18 mouse cellular contexts compared by ENCODE assay signal in the genomic region with DNA sequence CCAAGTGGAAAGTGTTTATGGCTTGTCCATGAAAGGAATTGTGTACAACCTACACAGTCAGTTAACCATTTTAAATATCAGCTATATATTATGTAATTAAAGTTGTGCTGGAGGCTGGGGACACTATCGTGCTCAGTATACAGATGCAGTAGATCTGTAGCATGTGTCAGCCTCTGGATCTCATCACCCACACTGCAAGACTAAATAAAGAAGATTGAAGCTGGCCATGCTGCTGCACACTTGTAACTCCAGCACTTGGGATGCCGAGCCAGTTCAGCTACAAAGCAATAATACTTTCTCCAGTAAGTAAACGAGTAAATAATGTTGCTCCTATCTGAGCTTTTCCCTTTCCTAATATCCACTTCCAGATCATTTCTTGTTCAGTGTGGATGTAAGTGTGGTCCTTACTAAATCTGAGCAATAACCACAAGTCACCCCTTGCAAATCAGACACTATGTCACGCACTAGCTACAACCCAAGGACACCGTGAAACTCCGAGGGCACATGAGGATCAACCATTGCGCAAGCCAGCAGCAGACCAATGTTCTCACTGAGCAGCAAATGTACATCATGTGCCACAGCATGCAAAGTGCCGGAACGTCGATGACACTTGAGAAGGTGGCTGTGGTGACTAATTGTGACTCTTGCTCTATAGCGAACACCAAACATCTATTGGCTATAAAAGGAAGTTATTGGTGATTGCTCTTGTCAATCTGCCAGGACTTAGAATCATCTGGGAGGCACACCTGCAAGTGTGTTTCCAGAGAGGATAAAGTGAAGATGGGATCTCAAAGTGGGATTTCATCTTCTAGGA. TPM values are rescaled to one million over a fixed set of nuclear protein-coding genes. Genes with fewer than 3 reads are reported as not detected.
DNase-seq lines count a peak whose midpoint lies in the region; ATAC-seq lines count a peak whose summit lies in the region.
"Had no signal": no experiment of that assay in that cellular context is flagged by ENCODE, and none has a peak within 500 bp of the region (broad histone marks: within the 10 kb centered on the region; RNA-seq: fewer than 3 reads in every experiment).

No protein-coding gene starts in this region.

- H3K9ac ChIP-seq in heart, embryonic 12.5 days, result no peak overlapping the region
- H3K9ac ChIP-seq: hindbrain, embryonic 13.5 days had no signal

- peak; percentile 75 for DNase-seq in heart, adult 8-10 months (ENCODE audit: low spot score)
- peak; percentile 65 for DNase-seq in adrenal gland, postnatal 10 days
- DNase-seq in heart, postnatal 10 days, result peak; percentile 27 to 49
- DNase-seq in lung, postnatal 25 days (ENCODE audit: low spot score), result peak; percentile 46
- no peak for DNase-seq in natural killer cell, adult 2 months (ENCODE audit: low spot score in 2 of 2)
- DNase-seq in ovary, postnatal 14 days (ENCODE audit: low spot score), result no peak
- DNase-seq: cerebellum, adult 11 months; kidney, adult 2 months; right cerebral cortex, postnatal 14 days; thymus, postnatal 14 days had no signal

- H3K27ac ChIP-seq in heart, embryonic 12.5 days (ENCODE audit: poor library complexity, severe bottlenecking), result no peak overlapping the region
- H3K27ac ChIP-seq: hindbrain, embryonic 13.5 days had no signal

- WGBS in heart, embryonic 12.5 days, result 72% methylated on average over 11 of the region's 11 CpGs

- no peak overlapping the region for H3K4me3 ChIP-seq in heart, embryonic 12.5 days
- H3K4me3 ChIP-seq: hindbrain, embryonic 13.5 days had no signal

- H3K4me1 ChIP-seq in heart, embryonic 12.5 days (replicated peaks), result peaks cover 2% of the 10 kb centered on the region; the same call in 1 of the 2 replicates
- H3K4me1 ChIP-seq: hindbrain, embryonic 13.5 days had no signal

- H3K9me3 ChIP-seq in heart, embryonic 12.5 days (replicated peaks), result no peaks in the 10 kb centered on the region
- H3K9me3 ChIP-seq: hindbrain, embryonic 13.5 days had no signal

- H3K36me3 ChIP-seq in heart, embryonic 12.5 days, result no peaks in the 10 kb centered on the region
- H3K36me3 ChIP-seq: hindbrain, embryonic 13.5 days had no signal

- intact Hi-C loops in heart, postnatal 10 days (cut with DNase I), result no loop called here

- no peak for ATAC-seq in heart, embryonic 12.5 days (ENCODE audit: insufficient number of reproducible peaks, low FRiP score)
- ATAC-seq: CD4-positive, CD25-positive, alpha-beta regulatory T cell, adult 4 months; forebrain, embryonic 14.5 days; midbrain, embryonic 16.5 days had no signal

- H3K4me2 ChIP-seq in heart, embryonic 12.5 days, result no peak overlapping the region
- H3K4me2 ChIP-seq: hindbrain, embryonic 13.5 days had no signal

- no peaks in the 10 kb centered on the region for H3K27me3 ChIP-seq in heart, embryonic 12.5 days (replicated peaks)
- H3K27me3 ChIP-seq: hindbrain, embryonic 13.5 days had no signal

RNA-seq across cellular contexts. Expression of a gene that starts 9.9 kb away (rescaled TPM):
- total RNA-seq in heart, adult 8-10 months (2022), result 1 to 10 TPM; 5.8 to 7.2 (median 6.2) TPM
- 0.10 and 0.15 TPM in 2 replicates for polyA plus RNA-seq in heart, embryonic 12.5 days (2016; fragmentation: Nextera tagmentation; extraction: Ambion mirVana)
- total RNA-seq in adrenal gland, postnatal 10 days (2021), result under 1 TPM in 1 of 2 experiments, not detected in 1; 0.06 TPM
- total RNA-seq in heart, postnatal 10 days (2021), result under 1 TPM; 0.15 to 0.31 TPM
- total RNA-seq: neutrophil, adult 5-6 weeks had no signal
- polyA plus RNA-seq: CD4-positive, CD25-positive, alpha-beta regulatory T cell, adult 4 months; embryonic facial prominence, embryonic 14.5 days; forebrain, embryonic 14.5 days; limb, embryonic 11.5 days had no signal

Comparison
In these comparisons a context has a peak if more than half of its experiments do, and no peak if none do; other contexts are left out.
1. RNA of a gene that starts 9.9 kb away (total RNA-seq): 5.8 to 7.2 TPM in heart, adult 8-10 months; 0.15 to 0.31 TPM in heart, postnatal 10 days and 0.06 TPM in adrenal gland, postnatal 10 days; every median in the first group is over 4 times any median in the second.
2. DNase-seq: peak in heart, adult 8-10 months (single experiment), adrenal gland, postnatal 10 days (single experiment), heart, postnatal 10 days (2 of 2) and lung, postnatal 25 days (single experiment); none in natural killer cell, adult 2 months (0 of 2) and ovary, postnatal 14 days (single experiment).